Mouse (Mus musculus) bone marrow, adult 2 months (tissue): ENCODE measurements around the gene Pkp4.

ENCODE experiments used
- CTCF ChIP-seq: fragments of 200-500 bp; IDR thresholded peaks from 2 replicates; pipeline ENCODE4 v1.5.1; 2011; ENCODE audit warnings: low read length, control low read depth; ENCODE audit not compliant: control insufficient read depth, insufficient read depth
- POLR2A ChIP-seq: fragments of 200-500 bp; IDR thresholded peaks from 2 replicates; pipeline ENCODE4 v1.6.1; 2011; ENCODE audit warnings: low read depth, mild to moderate bottlenecking, control low read depth, low read length, borderline replicate concordance; ENCODE audit not compliant: control insufficient read depth

- no peak for TF ChIP-seq CTCF
- TF ChIP-seq POLR2A = no peak
Observed at GRCm38 (mm10) chr2:59166976-59167375, 6.3 kb downstream of the Pkp4 start.
